Mouse (Mus musculus): ENCODE data around the gene Tnfaip8l1. TPM values are rescaled to one million over a fixed set of nuclear protein-coding genes. Genes with fewer than 3 reads are reported as not detected.
A peak's percentile ranks its signal among the peaks of the same experiment; 100 is the strongest.

The Tnfaip8l1 gene
- polyA plus RNA-seq, 1 experiment from 2014 or later = 9.1 TPM

DNA sequence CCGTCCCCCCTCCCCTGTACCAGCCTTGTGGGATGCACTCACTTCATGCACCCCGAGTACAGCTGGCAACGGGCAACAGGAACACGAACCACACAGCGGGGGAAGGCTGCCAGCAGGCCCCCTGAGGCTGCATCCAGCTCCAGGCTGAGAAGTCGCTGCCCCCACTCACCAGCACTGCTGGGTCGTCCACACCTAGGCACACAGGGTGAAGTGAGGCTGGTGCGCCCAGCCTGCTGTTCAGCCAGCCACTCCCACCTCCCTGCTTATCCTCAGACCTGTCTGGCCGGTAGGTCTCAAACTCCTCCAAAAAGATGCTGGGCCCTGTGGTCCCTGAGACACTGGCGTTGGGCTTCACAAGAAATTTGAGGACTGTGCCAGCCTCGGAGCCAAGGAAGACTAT is 36.1 kb upstream of the Tnfaip8l1 start:
- Histone ChIP-seq H3K36me3 (peaks cover 82% of the 10 kb centered on the region), H3K9me3 (peaks cover 15% of the 10 kb centered on the region), H3K27me3 (peaks cover 61% of the 10 kb centered on the region), H3K4me3 (no peak overlapping the region), H3K4me1 (replicated peaks) (peaks cover 9% of the 10 kb centered on the region; the same call in 1 of the 2 replicates), H3K27ac (replicated peaks) (no peak overlapping the region), H3K4me2 (no peak overlapping the region), H3K9ac (no peak overlapping the region)
- 71% methylated on average over 11 of the region's 11 CpGs for WGBS
- no peak for ATAC-seq (ENCODE audit: low read depth)

GRCm38 (mm10) chr17:56128246-56128645 is 34.0 kb upstream of the Tnfaip8l1 start:
- 88% methylated on average over 15 of the region's 15 CpGs for WGBS
- ATAC-seq (ENCODE audit: low read depth) = no peak
- Histone ChIP-seq H3K4me1 (replicated peaks) (peaks cover 14% of the 10 kb centered on the region), H3K4me3 (no peak overlapping the region), H3K4me2 (no peak overlapping the region), H3K27me3 (peaks cover 40% of the 10 kb centered on the region), H3K9ac (peak overlapping the region; percentile 26; the same call in 1 of the 2 replicates), H3K9me3 (0 out of 2 replicates have a peak, but pooled peaks cover under 1% of the 10 kb centered on the region), H3K36me3 (peaks cover 82% of the 10 kb centered on the region), H3K27ac (replicated peaks) (no peak overlapping the region)

DNA sequence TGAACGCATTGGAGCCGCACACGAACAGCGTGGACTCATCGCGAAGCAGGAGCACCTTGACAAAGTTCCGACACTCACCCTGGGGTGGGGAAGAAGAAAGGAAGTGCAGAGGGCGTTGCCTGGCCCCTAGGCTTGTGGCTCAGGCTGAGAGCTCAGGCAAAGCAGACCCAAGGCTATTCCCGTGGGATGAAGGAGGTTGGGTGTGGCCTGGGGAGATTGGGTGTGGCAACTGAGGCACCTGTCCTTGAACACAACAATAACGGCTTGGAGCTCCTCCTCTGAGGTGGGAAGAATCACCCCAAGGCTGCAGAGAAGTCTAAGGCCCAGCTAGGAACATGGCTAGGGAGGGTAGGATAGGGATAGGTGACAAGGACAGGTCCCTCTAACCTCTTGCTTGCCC is 31.1 kb upstream of the Tnfaip8l1 start:
- Histone ChIP-seq H3K4me1 (replicated peaks) (peaks cover 25% of the 10 kb centered on the region), H3K9me3 (no peaks in the 10 kb centered on the region), H3K4me2 (no peak overlapping the region), H3K27me3 (peaks cover 14% of the 10 kb centered on the region), H3K27ac (replicated peaks) (no peak overlapping the region), H3K4me3 (no peak overlapping the region), H3K36me3 (peaks cover 56% of the 10 kb centered on the region), H3K9ac (no peak overlapping the region)
- ATAC-seq (ENCODE audit: low read depth) = no peak
- 88% methylated on average over 10 of the region's 10 CpGs for WGBS

- no peak for ATAC-seq (ENCODE audit: low read depth)
- H3K4me2 ChIP-seq = no peak overlapping the region
- no peaks in the 10 kb centered on the region for H3K9me3 ChIP-seq
- peaks cover 49% of the 10 kb centered on the region for H3K36me3 ChIP-seq
- WGBS = 37% methylated on average over 7 of the region's 7 CpGs
- H3K4me1 ChIP-seq (replicated peaks) = peaks cover 28% of the 10 kb centered on the region
- H3K27ac ChIP-seq (replicated peaks) = no peak overlapping the region
- H3K4me3 ChIP-seq = no peak overlapping the region
- H3K9ac ChIP-seq = no peak overlapping the region
- H3K27me3 ChIP-seq = peaks cover 7% of the 10 kb centered on the region
These were observed 30.5 kb upstream of the Tnfaip8l1 start for GRCm38 (mm10) chr17:56131814-56132213.

DNA sequence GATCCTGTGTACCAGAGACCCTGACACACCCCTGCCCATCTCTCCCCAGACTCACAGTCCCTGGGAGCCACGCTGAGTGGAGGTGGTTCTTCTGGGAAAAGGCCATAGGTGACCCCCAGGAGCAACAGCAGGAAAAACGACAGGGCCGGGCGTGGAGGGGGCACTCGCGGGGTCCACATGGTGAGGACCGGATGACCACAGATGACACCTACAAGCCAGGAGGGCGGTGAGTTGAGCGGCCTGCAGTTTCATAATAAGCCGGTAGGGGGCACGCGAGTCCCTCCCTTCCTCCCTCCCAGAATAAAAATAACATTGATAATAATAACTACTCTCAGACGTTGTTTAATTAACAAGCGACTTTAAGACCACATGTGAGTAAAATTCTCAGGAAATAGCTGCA is 29.6 kb upstream of the Tnfaip8l1 start:
- Histone ChIP-seq H3K4me2 (no peak overlapping the region), H3K9ac (no peak overlapping the region), H3K4me3 (no peak overlapping the region), H3K9me3 (no peaks in the 10 kb centered on the region), H3K27ac (replicated peaks) (no peak overlapping the region), H3K27me3 (no peaks in the 10 kb centered on the region; the same call in 1 of the 2 replicates), H3K4me1 (replicated peaks) (peaks cover 37% of the 10 kb centered on the region), H3K36me3 (peaks cover 41% of the 10 kb centered on the region)
- WGBS = 5% methylated on average over 14 of the region's 14 CpGs
- peak; percentile 10; the same call in 1 of the 2 replicates for ATAC-seq (ENCODE audit: low read depth)

DNA sequence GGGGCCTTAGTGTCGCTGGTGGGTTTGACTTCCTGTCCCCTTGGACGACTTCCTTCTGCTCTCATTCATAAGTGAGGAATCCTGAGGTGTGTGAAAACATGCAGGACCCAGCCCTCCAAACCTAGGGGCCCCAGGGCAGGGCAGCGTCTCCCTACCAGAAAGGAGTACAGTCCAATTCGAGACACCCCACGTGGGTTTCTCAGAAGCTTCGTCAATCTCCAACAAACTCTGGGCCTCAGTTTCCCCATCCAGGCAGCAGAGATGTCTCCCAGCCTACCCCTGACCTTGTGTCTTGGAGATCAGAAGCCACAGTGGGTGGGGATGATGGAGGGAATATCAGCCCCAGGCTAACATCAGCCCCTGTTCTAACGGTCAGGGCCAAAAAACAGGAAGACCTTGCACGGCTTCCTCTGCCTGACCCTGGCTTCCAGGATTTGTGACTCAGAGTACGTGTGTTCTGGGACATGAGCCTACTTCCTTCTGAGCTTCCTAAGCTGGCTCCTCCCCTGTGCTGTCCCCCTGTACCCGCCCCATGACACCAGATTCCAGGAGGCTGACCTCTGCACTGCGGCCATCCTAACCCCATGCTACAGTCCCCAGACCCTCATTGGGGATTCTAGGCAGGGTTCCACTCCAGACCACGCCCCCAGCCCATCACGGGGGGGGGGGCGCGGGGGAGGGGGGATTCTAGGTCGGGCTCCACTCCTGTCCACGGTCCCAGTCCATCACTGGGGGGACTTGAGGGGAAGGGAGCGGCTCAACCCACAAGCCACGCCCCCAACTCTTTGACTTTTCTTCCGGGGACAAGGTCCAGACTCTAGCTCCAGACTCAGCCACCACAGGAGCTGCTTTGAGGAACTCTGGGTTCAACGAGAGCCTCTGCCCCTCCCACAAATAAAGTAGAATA is 28.6 kb upstream of the Tnfaip8l1 start:
- Histone ChIP-seq H3K4me2 (peak overlapping the region; percentile 50), H3K4me3 (peak overlapping the region; percentile 24; the same call in 1 of the 2 replicates), H3K27me3 (peaks cover 8% of the 10 kb centered on the region), H3K36me3 (peaks cover 30% of the 10 kb centered on the region), H3K9ac (peak overlapping the region; percentile 13), H3K27ac (replicated peaks) (no peak overlapping the region; the same call in 1 of the 2 replicates), H3K4me1 (replicated peaks) (peaks cover 47% of the 10 kb centered on the region), H3K9me3 (no peaks in the 10 kb centered on the region)
- 23% methylated on average over 18 of the region's 21 CpGs for WGBS
- no peak for ATAC-seq (ENCODE audit: low read depth)

- Histone ChIP-seq H3K9ac (peak overlapping the region; percentile 13), H3K4me3 (peak overlapping the region; percentile 24), H3K4me2 (peak overlapping the region; percentile 50), H3K9me3 (no peaks in the 10 kb centered on the region), H3K27ac (replicated peaks) (no peak overlapping the region), H3K27me3 (peaks cover 15% of the 10 kb centered on the region), H3K4me1 (replicated peaks) (peaks cover 55% of the 10 kb centered on the region), H3K36me3 (peaks cover 22% of the 10 kb centered on the region)
- 2% methylated on average over 26 of the region's 27 CpGs for WGBS
- no peak for ATAC-seq (ENCODE audit: low read depth)
These were observed 27.8 kb upstream of the Tnfaip8l1 start for GRCm38 (mm10) chr17:56134463-56134971.

DNA sequence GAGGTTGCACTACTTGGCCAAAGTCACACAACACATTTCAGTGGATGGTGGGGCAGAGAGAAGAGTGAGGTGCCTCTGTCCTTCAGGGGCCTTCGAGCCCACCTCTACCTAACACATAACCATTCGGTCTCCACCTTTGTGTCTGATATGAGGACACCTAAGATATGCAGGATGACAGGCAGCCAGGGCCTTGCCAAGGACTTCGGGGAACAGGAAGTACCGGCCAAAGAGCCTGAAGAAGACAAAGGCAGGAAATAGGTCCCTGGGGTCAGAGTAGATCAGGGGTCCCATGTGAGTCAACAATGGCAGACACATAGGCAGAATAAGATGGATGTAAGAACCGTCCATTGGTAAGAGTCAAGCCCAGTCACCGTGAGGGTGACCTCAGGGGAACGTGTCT is 25.7 kb upstream of the Tnfaip8l1 start:
- Histone ChIP-seq H3K27me3 (peaks cover 28% of the 10 kb centered on the region), H3K4me1 (replicated peaks) (peaks cover 70% of the 10 kb centered on the region)

DNA sequence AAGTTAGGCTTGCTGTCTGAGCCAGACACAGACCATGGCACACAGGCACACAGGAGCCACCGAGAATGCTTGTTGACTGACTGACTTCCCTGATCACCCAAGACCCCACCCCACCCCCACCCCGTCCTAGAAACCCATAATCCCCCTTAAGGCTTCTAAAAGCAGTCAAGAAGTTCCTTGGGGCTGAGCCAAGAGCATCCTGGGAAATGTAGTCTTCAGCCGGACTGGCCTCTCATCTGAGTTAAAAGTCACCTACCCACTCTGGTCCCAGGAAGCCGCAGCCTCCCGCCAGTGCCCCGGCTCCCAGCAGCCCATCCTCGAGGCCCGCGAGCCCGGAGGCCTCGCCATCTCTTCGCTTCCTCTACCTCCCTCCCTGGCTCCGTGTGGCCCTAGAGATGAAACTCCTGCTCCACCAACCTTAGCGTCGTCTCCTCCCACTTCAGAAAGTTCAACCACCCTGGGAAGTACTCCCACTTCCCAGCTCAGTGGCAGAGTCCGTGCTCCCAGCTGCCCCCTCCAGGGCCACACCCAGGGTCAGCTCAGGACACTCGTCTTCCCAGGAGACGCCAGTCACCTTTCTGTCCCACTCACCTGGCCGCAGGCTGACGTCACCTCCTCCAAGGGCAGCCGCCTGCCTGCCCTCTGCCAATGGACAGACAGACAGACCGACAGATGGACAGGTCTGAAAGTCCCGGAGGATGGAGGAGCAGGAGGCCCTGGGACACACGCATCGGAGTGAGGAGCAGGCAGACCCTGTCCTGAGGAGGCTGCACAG is 24.3 kb upstream of the Tnfaip8l1 start:
- WGBS = 13% methylated on average over 25 of the region's 25 CpGs
- H3K27ac ChIP-seq (replicated peaks) = no peak overlapping the region
- H3K36me3 ChIP-seq = no peaks in the 10 kb centered on the region
- H3K9ac ChIP-seq = peak overlapping the region; percentile 85
- no peak for ATAC-seq (ENCODE audit: low read depth)
- H3K27me3 ChIP-seq = peaks cover 33% of the 10 kb centered on the region
- no peaks in the 10 kb centered on the region for H3K9me3 ChIP-seq
- H3K4me2 ChIP-seq = peak overlapping the region; percentile 76
- H3K4me1 ChIP-seq (replicated peaks) = peaks cover 79% of the 10 kb centered on the region
- peak overlapping the region; percentile 74 for H3K4me3 ChIP-seq

More for the DNA sequence above, 25.7 kb upstream of the Tnfaip8l1 start:
- ATAC-seq (ENCODE audit: low read depth) = no peak
- no peak overlapping the region for H3K27ac ChIP-seq (replicated peaks)
- no peak overlapping the region for H3K4me3 ChIP-seq
- no peak overlapping the region for H3K9ac ChIP-seq
- no peaks in the 10 kb centered on the region for H3K9me3 ChIP-seq
- WGBS = 83% methylated on average over 7 of the region's 7 CpGs
- H3K4me2 ChIP-seq = no peak overlapping the region
- H3K36me3 ChIP-seq = peaks cover 2% of the 10 kb centered on the region; the same call in 1 of the 2 replicates

GRCm38 (mm10) chr17:56139355-56139754 is 22.9 kb upstream of the Tnfaip8l1 start:
- Histone ChIP-seq H3K4me2 (peak overlapping the region; percentile 76), H3K4me3 (peak overlapping the region; percentile 74), H3K36me3 (no peaks in the 10 kb centered on the region), H3K4me1 (replicated peaks) (peaks cover 66% of the 10 kb centered on the region), H3K9ac (peak overlapping the region; percentile 85), H3K9me3 (no peaks in the 10 kb centered on the region), H3K27ac (replicated peaks) (peak overlapping the region; percentile 78), H3K27me3 (peaks cover 41% of the 10 kb centered on the region)
- 7% methylated on average over 21 of the region's 21 CpGs for WGBS
- ATAC-seq (ENCODE audit: low read depth) = peak; percentile 6

DNA sequence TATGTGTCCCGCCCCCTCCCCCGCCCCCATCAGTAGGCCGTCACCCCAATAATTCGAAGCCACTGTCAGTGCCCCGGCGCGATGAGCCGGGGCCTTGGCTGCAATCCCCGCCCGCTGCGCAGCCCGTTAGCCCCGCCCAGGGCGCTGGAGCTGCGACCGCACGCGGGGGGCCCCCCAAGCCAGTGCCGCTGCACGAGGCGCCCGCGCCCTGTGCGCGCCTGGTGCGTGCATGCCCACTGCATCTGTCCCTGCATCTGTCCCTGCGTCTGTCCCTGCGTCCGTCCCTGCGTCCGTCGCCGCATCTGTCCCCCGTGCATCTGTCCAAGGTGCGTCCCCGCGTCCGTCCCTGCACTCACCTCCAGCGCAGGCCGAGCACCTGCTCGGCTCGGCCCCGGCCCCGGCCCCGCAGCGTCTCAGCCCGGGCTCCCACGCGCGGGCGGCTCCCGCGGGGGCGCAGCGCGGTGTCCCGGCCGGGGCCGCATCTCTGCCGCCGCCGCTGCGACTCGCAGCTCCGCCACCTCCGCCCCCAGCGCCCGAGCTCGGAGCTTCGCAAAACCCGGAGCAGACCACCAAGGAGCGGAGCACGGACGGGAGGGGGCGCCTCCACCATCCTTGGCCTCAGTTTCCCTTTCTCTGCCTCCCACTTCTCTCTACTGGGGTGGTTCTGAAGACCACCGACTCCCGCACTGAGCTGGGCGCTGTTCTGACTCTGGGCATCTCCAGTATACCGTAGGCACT is 22.2 kb upstream of the Tnfaip8l1 start, which contains the start of gene Sema6b:
TSS of gene Sema6b (minus strand) at position 486 of the 738 bp plus-strand sequence.
- Histone ChIP-seq H3K9ac (peak within 1 kb of the TSS; percentile 85), H3K9me3 (no peaks in the 10 kb centered on the region), H3K36me3 (no peaks in the 10 kb centered on the region), H3K27ac (replicated peaks) (peak within 1 kb of the TSS; percentile 78), H3K27me3 (peaks cover 48% of the 10 kb centered on the region), H3K4me3 (peak within 1 kb of the TSS; percentile 74), H3K4me1 (replicated peaks) (peaks cover 61% of the 10 kb centered on the region), H3K4me2 (peak within 1 kb of the TSS; percentile 76)
- ATAC-seq (ENCODE audit: low read depth) = peak; percentile 42
- WGBS = under 1% methylated on average over 78 of the region's 79 CpGs
